Mouse (Mus musculus): ENCODE measurements around the gene Coasy.

- no peak for TF ChIP-seq CTCF (conservative IDR thresholded peaks at IDR 0.05; ENCODE audit: low read length)
- no peak for TF ChIP-seq NANOG (IDR thresholded peaks at IDR 0.05; ENCODE audit: borderline replicate concordance, low read length)
- no peak for TF ChIP-seq POU5F1 (IDR thresholded peaks at IDR 0.05; ENCODE audit: borderline replicate concordance, low read length)
Measured at GRCm38 (mm10) chr11:101051617-101052016, 30.7 kb upstream of the Coasy start.
